8 mouse cellular contexts compared by ENCODE assay signal in the genomic region with DNA sequence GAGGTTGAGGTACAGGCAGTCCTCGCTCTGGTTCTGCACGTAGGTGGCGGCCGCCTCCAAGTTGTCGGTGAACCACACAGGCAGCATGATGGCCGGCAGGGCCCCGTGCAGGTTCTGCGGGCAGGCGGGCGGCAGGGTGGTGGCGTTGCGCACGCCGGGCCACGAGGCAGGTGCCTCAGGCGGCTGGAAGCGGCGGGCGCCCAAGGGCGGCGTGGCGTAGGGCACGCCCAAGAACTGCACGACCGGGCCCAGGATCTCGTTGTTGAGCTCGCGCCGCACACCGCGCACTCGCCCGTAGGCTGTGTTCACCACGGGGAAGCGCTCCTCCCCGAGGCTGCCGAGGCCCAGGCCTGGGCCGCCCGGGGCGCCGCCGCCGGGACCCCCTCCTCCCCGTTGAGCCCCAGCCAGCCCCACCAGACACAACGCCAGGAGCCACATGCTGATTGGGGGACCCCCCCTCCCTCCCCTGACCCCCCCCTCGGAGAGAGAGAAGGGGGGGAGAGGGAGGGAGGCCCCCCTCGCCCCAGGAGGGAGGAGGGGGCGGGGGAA. TPM values are rescaled to one million over a fixed set of nuclear protein-coding genes. Genes with fewer than 3 reads are reported as not detected.
DNase-seq lines count a peak whose midpoint lies in the region; ATAC-seq and TF ChIP-seq lines count a peak whose summit lies in the region.

No protein-coding gene starts in this region.

- H3K9me3 ChIP-seq in embryonic facial prominence, embryonic 10.5 days, result no peaks in the 10 kb centered on the region
- no peaks in the 10 kb centered on the region for H3K9me3 ChIP-seq in lung, embryonic 14.5 days (ENCODE audit: low read depth, low read length)

- peak overlapping the region; percentile 55 for H3K9ac ChIP-seq in lung, embryonic 14.5 days

- DNase-seq in cerebellum, adult 9-11 months, result peak; percentile 57
- no peak for DNase-seq in cerebellum, postnatal 4 days (ENCODE audit: low spot score in 2 of 2)
- peak; percentile 30 to 38 for DNase-seq in CD8-positive naive resting alpha-beta T cell, adult 2 months (ENCODE audit: low read depth in 2 of 2, low spot score in 2 of 2)
- DNase-seq in embryonic facial prominence, embryonic 10.5 days (ENCODE audit: low spot score), result peak; percentile 66
- DNase-seq in induced T-regulatory cell, adult 2 months (ENCODE audit: low read depth), result peak; percentile 71
- peak; percentile 60 for DNase-seq in lung, embryonic 14.5 days
- DNase-seq in retina, postnatal 1 day, result peak; percentile 60
- DNase-seq in urinary bladder, postnatal 4 days (ENCODE audit: low spot score in 2 of 2), result no peak

- H3K4me3 ChIP-seq in embryonic facial prominence, embryonic 10.5 days, result peak overlapping the region; percentile 88
- peak overlapping the region; percentile 73 for H3K4me3 ChIP-seq in lung, embryonic 14.5 days (ENCODE audit: low read depth, low read length)

- H3K4me1 ChIP-seq in embryonic facial prominence, embryonic 10.5 days, result peaks cover 64% of the 10 kb centered on the region
- H3K4me1 ChIP-seq in lung, embryonic 14.5 days (ENCODE audit: insufficient read depth), result peaks cover 16% of the 10 kb centered on the region; the same call in 1 of the 2 replicates

- no peak for TF ChIP-seq CTCF in lung, embryonic 14.5 days (IDR thresholded peaks at IDR 0.05; ENCODE audit: low read depth)

- H3K36me3 ChIP-seq in embryonic facial prominence, embryonic 10.5 days (replicated peaks), result peaks cover 42% of the 10 kb centered on the region
- peaks cover 27% of the 10 kb centered on the region for H3K36me3 ChIP-seq in lung, embryonic 14.5 days (ENCODE audit: insufficient read depth)

- no peak for ATAC-seq in lung, embryonic 14.5 days (ENCODE audit: insufficient read depth)

- WGBS in embryonic facial prominence, embryonic 10.5 days, result 8% methylated on average over 48 of the region's 48 CpGs
- 8% methylated on average over 46 of the region's 48 CpGs for WGBS in lung, embryonic 14.5 days

- H3K27ac ChIP-seq in embryonic facial prominence, embryonic 10.5 days (replicated peaks), result peak overlapping the region; percentile 79
- no peak overlapping the region for H3K27ac ChIP-seq in lung, embryonic 14.5 days (ENCODE audit: low read depth)

- H3K27me3 ChIP-seq in embryonic facial prominence, embryonic 10.5 days (replicated peaks; ENCODE audit: low read depth, poor library complexity, severe bottlenecking), result peaks cover 49% of the 10 kb centered on the region
- peaks cover 14% of the 10 kb centered on the region; the same call in 1 of the 2 replicates for H3K27me3 ChIP-seq in lung, embryonic 14.5 days (ENCODE audit: insufficient read depth, low read length)

- peak overlapping the region; percentile 75 for H3K4me2 ChIP-seq in lung, embryonic 14.5 days

RNA-seq across cellular contexts. Expression of gene Nlgn2, which starts 3.5 kb away (rescaled TPM):
- polyA plus RNA-seq in embryonic facial prominence, embryonic 10.5 days (2016; fragmentation: Nextera tagmentation; extraction: Ambion mirVana), result 4.7 and 5.4 TPM in 2 replicates
- 6.6 and 7.8 TPM in 2 replicates for polyA plus RNA-seq in lung, embryonic 14.5 days (2014; fragmentation: Nextera tagmentation; extraction: Ambion mirVana)

RNA-seq across cellular contexts. Expression of gene Tmem256, which starts 4.2 kb away (rescaled TPM):
- polyA plus RNA-seq in embryonic facial prominence, embryonic 10.5 days (2016; fragmentation: Nextera tagmentation; extraction: Ambion mirVana), result 321 and 340 TPM in 2 replicates
- 443 and 457 TPM in 2 replicates for polyA plus RNA-seq in lung, embryonic 14.5 days (2014; fragmentation: Nextera tagmentation; extraction: Ambion mirVana)

RNA-seq across cellular contexts. Expression of gene Spem1, which starts 12.1 kb away (rescaled TPM):
- polyA plus RNA-seq in embryonic facial prominence, embryonic 10.5 days (2016; fragmentation: Nextera tagmentation; extraction: Ambion mirVana), result 0.14 TPM in 1 of 2 replicates, not detected in the other
- polyA plus RNA-seq in lung, embryonic 14.5 days (2014; fragmentation: Nextera tagmentation; extraction: Ambion mirVana), result not detected in 2 replicates

RNA-seq across cellular contexts. Expression of gene Plscr3, which starts 12.1 kb away (rescaled TPM):
- polyA plus RNA-seq in embryonic facial prominence, embryonic 10.5 days (2016; fragmentation: Nextera tagmentation; extraction: Ambion mirVana), result 106 and 111 TPM in 2 replicates
- polyA plus RNA-seq in lung, embryonic 14.5 days (2014; fragmentation: Nextera tagmentation; extraction: Ambion mirVana), result 115 and 118 TPM in 2 replicates

RNA-seq across cellular contexts. Expression of gene Spem2, which starts 15.8 kb away (rescaled TPM):
- not detected in 2 replicates for polyA plus RNA-seq in embryonic facial prominence, embryonic 10.5 days (2016; fragmentation: Nextera tagmentation; extraction: Ambion mirVana)
- not detected in 2 replicates for polyA plus RNA-seq in lung, embryonic 14.5 days (2014; fragmentation: Nextera tagmentation; extraction: Ambion mirVana)

Comparison
In these comparisons a context has a peak if more than half of its experiments do, and no peak if none do; other contexts are left out.
1. DNase-seq: peak in cerebellum, adult 9-11 months (single experiment), CD8-positive naive resting alpha-beta T cell, adult 2 months (2 of 2), embryonic facial prominence, embryonic 10.5 days (single experiment), induced T-regulatory cell, adult 2 months (single experiment), lung, embryonic 14.5 days (single experiment) and retina, postnatal 1 day (single experiment); none in cerebellum, postnatal 4 days (0 of 2) and urinary bladder, postnatal 4 days (0 of 2).